Mouse (Mus musculus) cerebellum, adult (tissue): ENCODE data around the gene Tcp11l2.

ENCODE experiments used
- ATAC-seq: cut with Nextera tagmentation; 2 replicates; pipeline ENCODE4 v1.9.2; 2017; ENCODE audit warnings: mild to moderate bottlenecking, moderate library complexity, mixed read lengths; ENCODE audit not compliant: insufficient number of reproducible peaks, low FRiP score, low TSS enrichment

Tcp11l2 gene

DNA sequence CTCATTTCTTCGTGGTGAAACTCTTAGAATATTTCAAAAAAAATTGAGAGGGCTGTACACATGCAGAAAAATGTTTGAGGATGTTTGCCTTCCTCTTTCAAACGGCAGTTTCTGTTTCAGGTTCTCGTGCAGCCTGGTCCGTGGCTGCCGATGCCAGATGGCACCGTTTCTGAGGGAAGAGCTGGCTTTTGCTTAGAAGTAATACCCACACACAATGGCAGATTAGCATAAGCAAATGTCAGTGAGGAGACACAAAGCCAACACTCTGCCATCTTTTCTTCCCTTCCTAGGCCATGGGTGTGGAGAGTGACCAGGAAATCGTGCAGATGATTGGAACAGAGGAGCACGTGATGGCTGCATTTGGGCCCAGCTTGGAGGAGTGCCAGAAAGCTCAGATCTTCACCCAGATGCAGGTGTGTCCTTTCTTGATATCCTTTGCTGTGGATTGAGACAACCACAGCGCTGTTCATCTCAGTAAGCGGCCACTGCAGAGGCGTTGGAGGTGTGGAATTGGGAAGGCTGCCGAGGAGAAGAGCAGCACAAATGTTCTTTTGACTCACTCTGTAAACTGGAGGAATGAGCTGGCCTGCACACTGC, 70.2 kb downstream of the Tcp11l2 start:
- ATAC-seq: no peak

DNA sequence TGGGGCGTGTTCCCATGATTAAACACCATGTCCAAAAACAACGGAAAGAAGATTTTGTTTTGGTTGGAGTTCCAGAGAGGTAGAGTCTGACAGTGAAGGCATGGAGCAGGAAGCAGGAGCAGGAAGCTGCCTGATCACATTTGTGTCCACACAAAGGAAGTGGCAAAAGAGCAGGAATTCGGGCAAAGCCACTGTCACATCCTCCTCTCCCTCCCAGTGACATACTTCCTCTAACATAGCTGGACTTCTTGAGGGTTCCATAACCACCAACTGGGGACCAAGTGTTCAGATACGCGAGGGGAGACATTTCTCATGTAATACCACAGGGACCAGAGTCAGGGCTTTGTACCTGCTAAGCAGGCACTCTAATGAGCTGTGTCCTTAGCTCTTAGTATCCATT, 70.8 kb downstream of the Tcp11l2 start:
- ATAC-seq: no peak

DNA sequence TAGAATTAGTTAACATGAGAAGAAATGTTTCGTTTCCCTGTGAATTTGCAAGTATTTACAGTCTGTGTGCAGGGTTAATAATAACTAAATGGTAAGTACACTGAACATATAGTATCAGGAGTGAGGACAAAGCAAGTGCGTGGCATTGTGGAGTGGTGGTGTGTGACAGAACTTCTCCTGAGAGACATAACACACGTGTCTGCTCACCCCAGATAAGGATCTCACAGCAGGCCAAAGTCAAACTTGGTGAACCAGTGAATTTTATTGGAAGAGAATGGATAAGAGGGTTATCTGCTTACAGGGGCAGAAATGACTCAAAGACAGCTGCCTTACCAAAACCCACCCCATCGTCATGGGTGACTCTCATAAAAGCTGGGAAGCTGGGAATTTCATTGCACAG, 72.5 kb downstream of the Tcp11l2 start:
- ATAC-seq: no peak

DNA sequence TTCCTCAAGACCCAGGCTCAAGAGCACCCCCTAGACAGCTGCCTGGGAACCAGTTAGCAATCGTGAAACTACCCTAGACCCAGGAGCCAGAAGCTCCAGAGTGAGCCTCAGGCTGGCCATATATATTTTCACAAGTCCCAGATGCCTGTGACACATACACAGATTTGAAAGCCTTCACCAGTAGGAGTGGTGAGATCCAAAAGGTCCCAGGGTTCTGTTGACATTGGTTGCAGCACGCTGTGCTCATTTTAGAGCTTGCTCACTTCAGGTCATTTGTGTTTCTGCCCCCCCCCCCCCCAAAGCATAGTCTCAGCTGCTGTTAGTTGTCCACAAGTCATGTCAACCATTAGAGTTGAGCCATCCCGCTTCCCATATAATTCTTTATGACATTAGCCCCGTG, 77.6 kb downstream of the Tcp11l2 start:
- ATAC-seq: no peak

DNA sequence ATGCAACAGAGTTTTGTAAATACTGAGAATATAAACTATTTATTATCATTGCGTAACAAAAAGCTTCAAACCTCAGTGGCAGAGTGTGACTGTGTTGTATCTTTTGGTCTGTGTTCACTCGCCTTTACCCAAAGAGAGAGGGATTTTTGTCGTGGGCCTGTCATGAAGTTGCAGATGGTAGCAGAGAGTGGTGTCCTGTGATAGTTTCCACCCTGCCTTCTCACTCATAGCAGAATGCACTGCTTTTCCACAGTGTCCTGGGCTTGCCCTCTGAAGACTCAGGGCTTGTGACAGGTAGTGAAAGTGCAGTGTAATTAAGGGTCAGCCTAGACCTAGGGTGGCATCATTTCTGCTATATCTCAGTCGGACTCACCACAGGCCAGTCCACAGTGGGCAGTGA, 78.3 kb downstream of the Tcp11l2 start:
- ATAC-seq: no peak

DNA sequence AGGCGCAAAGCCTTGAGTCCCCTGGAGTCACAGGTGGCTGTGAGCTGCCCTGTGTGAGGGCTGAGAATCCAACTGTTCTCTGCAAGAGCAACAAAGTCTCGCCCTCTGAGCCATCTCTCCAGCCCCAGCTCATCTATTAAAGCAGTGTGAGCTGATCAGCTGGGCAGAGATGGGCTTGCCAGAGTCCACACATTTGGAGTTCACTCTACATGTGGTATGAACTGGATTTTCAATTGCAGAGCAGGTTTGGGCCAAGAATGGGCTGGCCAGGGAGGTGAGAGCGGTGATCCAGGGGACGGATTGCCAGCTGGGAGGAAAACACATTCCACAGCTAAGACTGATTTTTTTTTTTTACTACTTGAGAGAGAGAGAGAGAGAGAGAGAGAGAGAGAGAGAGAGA, 80.2 kb downstream of the Tcp11l2 start:
- no peak for ATAC-seq

DNA sequence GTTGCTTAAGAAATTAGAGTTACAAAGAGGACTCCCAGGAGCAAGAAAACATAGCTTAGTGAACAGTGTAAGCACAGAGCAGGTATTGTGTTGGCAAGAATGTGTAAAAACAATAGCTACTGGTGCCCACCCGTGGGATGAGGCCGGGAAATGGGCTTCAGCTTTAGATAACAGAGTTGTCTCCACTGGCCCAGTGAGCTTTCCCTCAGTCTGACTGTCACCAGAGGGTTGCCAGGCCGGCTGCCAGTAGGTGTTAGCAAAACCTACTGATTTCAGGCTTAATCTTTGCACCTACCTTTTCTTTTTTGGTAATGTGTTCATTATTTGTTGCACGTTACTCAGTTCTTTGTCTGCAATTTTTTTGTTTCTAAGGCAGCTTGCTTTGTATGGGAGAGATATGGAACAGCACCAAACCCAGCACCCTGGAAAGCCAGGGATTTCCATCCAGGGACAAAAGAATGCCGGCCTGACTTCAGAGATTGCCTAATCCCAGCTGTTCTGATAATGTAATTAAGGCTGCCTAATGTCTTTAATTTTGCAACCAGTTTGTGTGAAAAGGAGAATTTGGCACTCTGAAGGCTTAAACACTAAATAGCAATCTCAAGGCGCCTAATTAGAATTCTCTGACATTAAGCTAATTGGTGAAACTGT, 81.1 kb downstream of the Tcp11l2 start:
- ATAC-seq: no peak

DNA sequence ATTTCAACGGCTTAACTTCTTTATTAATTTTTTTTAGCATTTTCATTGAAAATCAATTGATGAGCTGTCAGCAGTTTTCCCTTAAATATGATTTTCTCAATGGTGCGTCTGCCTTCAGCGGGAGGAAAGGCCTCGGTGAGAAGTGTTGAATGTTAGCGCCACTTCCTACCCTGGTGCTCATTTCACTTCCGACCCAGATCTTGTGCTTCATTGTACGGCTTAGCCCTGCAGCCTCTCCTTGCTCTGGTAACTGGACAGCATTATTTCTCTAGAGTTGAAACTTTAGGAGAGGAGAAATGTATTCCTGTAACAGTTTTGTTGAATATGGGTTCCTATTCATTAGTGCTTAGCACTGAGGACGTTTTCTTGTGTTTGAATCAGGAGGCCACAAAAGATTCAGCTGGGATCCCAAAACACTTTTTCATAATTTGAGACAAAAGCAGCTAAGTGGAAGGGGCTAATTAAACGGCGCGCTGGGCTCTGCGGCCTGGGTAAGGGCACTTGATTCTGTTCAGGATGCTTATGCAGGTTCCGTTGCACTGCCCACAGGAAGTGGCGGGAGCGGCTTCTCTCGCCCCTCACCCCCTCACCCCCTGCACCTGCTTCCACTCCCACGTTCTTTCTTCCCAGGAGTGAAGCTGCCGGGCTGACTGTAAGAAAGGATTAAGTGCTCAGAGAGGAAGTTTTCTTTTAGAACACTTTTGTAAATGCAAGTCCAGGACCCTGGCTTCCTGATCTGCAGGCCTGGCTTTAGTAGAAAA, 81.8 kb downstream of the Tcp11l2 start:
- ATAC-seq: no peak

DNA sequence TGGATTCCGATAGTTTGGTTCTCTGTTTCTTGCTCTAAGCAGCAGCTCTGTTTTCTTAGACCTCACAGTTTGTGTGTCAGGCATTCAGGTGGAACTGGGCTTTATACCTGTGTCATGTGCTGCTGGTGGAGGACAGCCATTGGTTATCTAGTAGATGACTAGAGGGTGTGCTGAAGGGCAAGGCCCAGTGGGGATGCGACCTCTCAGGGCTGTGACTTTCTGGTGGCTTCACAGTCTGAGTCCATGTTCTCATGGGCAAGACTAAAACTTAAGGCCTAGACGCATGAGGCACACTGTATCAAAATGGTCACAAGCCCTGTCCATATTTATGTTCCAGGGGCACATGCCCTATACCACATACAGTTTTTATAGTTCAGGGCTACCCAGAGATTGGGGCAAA, 82.9 kb downstream of the Tcp11l2 start:
- ATAC-seq: no peak

DNA sequence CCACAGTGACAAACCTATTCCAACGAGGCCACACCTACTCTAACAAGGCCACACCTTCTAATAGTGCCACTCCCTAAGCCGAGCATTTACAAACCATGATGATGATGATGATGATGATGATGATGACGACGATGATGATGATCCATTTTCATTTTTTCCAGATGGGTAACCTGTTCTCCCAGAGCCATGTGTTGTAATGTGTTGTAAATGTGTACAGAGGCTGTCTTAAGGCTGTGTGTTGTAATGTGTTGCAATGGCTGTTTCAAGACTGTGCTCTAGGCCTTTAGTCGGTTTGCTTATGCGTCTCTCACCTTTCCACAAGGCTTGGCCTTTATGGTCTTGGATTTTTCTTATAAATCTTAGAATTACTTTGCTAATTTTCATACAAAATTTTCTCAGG, 85.7 kb downstream of the Tcp11l2 start:
- no peak for ATAC-seq
